Mouse (Mus musculus): Measurements from ENCODE around the gene Ndufs1. TPM values are rescaled to one million over a fixed set of nuclear protein-coding genes. Genes with fewer than 3 reads are reported as not detected.
A peak's percentile ranks its signal among the peaks of the same experiment; 100 is the strongest.
"Not testable (repeated sequence)": the region's sequence is repeated elsewhere in the genome, so short reads cannot be mapped to it uniquely, and the experiment has no call there.

The Ndufs1 gene
- polyA plus RNA-seq, 1 experiment from 2014 or later, result 125 TPM

GRCm38 (mm10) chr1:63192306-63193065, 15.9 kb upstream of the Ndufs1 start:
- H3K9me3 ChIP-seq (ENCODE audit: control insufficient read depth, low read depth, low read length), result no peaks in the 10 kb centered on the region
- H3K4me3 ChIP-seq (ENCODE audit: low read depth, low read length), result no peak overlapping the region
- WGBS, result 76% methylated on average over 11 of the region's 11 CpGs
- H3K9ac ChIP-seq (replicated peaks; ENCODE audit: low read depth, low read length), result no peak overlapping the region
- ATAC-seq (ENCODE audit: insufficient number of reproducible peaks, insufficient read depth, low FRiP score, low read depth), result no peak
- no peak overlapping the region for H3K4me2 ChIP-seq (replicated peaks; ENCODE audit: low read depth, low read length)
- H3K36me3 ChIP-seq (ENCODE audit: control insufficient read depth, insufficient read depth, low read length), result no peaks in the 10 kb centered on the region
- H3K27ac ChIP-seq (ENCODE audit: low read length), result no peak overlapping the region
- H3K4me1 ChIP-seq (ENCODE audit: control insufficient read depth, insufficient read depth, low read length), result no peaks in the 10 kb centered on the region
- no peaks in the 10 kb centered on the region for H3K27me3 ChIP-seq (ENCODE audit: control insufficient read depth, insufficient read depth, low read length)

- ATAC-seq (ENCODE audit: insufficient number of reproducible peaks, insufficient read depth, low FRiP score, low read depth), result no peak
- Histone ChIP-seq H3K9me3 (ENCODE audit: control insufficient read depth, low read depth, low read length) (no peaks in the 10 kb centered on the region), H3K27me3 (ENCODE audit: control insufficient read depth, insufficient read depth, low read length) (no peaks in the 10 kb centered on the region), H3K36me3 (ENCODE audit: control insufficient read depth, insufficient read depth, low read length) (no peaks in the 10 kb centered on the region), H3K4me2 (replicated peaks; ENCODE audit: low read depth, low read length) (no peak overlapping the region), H3K9ac (replicated peaks; ENCODE audit: low read depth, low read length) (no peak overlapping the region), H3K27ac (ENCODE audit: low read length) (no peak overlapping the region), H3K4me1 (ENCODE audit: control insufficient read depth, insufficient read depth, low read length) (no peaks in the 10 kb centered on the region), H3K4me3 (ENCODE audit: low read depth, low read length) (no peak overlapping the region)
- WGBS, result 56% methylated on average over 8 of the region's 8 CpGs
Observed at GRCm38 (mm10) chr1:63190851-63191250, 14.2 kb upstream of the Ndufs1 start.

- Histone ChIP-seq H3K27me3 (ENCODE audit: control insufficient read depth, insufficient read depth, low read length) (no peaks in the 10 kb centered on the region), H3K4me2 (replicated peaks; ENCODE audit: low read depth, low read length) (no peak overlapping the region), H3K36me3 (ENCODE audit: control insufficient read depth, insufficient read depth, low read length) (no peaks in the 10 kb centered on the region), H3K4me3 (ENCODE audit: low read depth, low read length) (no peak overlapping the region), H3K27ac (ENCODE audit: low read length) (no peak overlapping the region), H3K4me1 (ENCODE audit: control insufficient read depth, insufficient read depth, low read length) (no peaks in the 10 kb centered on the region), H3K9ac (replicated peaks; ENCODE audit: low read depth, low read length) (no peak overlapping the region), H3K9me3 (ENCODE audit: control insufficient read depth, low read depth, low read length) (no peaks in the 10 kb centered on the region)
- ATAC-seq (ENCODE audit: insufficient number of reproducible peaks, insufficient read depth, low FRiP score, low read depth), result no peak
- WGBS, result 91% methylated on average over 3 of the region's 3 CpGs
Observed at GRCm38 (mm10) chr1:63188536-63188935, 11.9 kb upstream of the Ndufs1 start.

GRCm38 (mm10) chr1:63185430-63185829, 8.8 kb upstream of the Ndufs1 start:
- H3K9ac ChIP-seq (replicated peaks; ENCODE audit: low read depth, low read length), result not testable (repeated sequence)
- 95% methylated on average over 6 of the region's 6 CpGs for WGBS

DNA sequence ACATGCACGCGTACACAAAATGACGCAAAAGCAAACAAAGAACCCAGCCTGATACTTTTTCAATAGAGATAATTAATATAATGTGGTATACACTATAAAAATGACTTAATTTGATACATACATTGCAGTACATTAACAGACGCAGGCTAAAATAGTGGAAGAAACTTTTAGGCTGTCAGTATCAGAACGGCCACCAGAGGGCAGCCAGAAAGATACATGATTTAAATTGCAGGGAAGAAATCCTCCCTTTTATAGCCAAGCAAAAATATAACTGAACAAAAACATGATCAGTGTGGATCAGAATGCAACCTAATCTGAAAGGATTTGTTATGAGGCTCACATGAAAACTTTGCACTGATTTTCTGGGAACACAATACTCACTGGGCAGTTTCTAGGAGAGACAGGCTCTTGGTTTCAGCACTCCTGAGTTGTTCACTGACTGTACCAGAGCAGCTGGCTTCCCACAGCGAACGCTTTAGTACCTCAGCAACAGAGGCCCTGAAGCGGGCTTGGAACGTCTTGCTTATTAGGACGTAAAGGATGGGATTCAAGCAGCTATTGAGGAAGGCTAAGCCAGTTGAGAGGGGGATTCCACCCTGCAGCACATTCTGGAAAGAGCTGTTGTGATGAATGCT, 6.1 kb upstream of the Ndufs1 start:
- no peak overlapping the region for H3K27ac ChIP-seq (ENCODE audit: low read length)
- no peak for ATAC-seq (ENCODE audit: insufficient number of reproducible peaks, insufficient read depth, low FRiP score, low read depth)
- no peaks in the 10 kb centered on the region for H3K27me3 ChIP-seq (ENCODE audit: control insufficient read depth, insufficient read depth, low read length)
- peaks cover 5% of the 10 kb centered on the region; the same call in 1 of the 2 replicates for H3K4me1 ChIP-seq (ENCODE audit: control insufficient read depth, insufficient read depth, low read length)
- H3K9me3 ChIP-seq (ENCODE audit: control insufficient read depth, low read depth, low read length), result no peaks in the 10 kb centered on the region
- H3K4me2 ChIP-seq (replicated peaks; ENCODE audit: low read depth, low read length), result no peak overlapping the region
- no peak overlapping the region for H3K9ac ChIP-seq (replicated peaks; ENCODE audit: low read depth, low read length)
- WGBS, result 63% methylated on average over 10 of the region's 10 CpGs
- no peak overlapping the region for H3K4me3 ChIP-seq (ENCODE audit: low read depth, low read length)
- H3K36me3 ChIP-seq (ENCODE audit: control insufficient read depth, insufficient read depth, low read length), result peaks cover 18% of the 10 kb centered on the region

More at GRCm38 (mm10) chr1:63185430-63185829, 8.8 kb upstream of the Ndufs1 start:
- H3K4me1 ChIP-seq (ENCODE audit: control insufficient read depth, insufficient read depth, low read length); H3K4me3 ChIP-seq (ENCODE audit: low read depth, low read length); H3K27me3 ChIP-seq (ENCODE audit: control insufficient read depth, insufficient read depth, low read length); H3K27ac ChIP-seq (ENCODE audit: low read length); H3K36me3 ChIP-seq (ENCODE audit: control insufficient read depth, insufficient read depth, low read length); H3K9me3 ChIP-seq (ENCODE audit: control insufficient read depth, low read depth, low read length); H3K4me2 ChIP-seq (replicated peaks; ENCODE audit: low read depth, low read length); ATAC-seq (ENCODE audit: insufficient number of reproducible peaks, insufficient read depth, low FRiP score, low read depth): not testable (repeated sequence)

DNA sequence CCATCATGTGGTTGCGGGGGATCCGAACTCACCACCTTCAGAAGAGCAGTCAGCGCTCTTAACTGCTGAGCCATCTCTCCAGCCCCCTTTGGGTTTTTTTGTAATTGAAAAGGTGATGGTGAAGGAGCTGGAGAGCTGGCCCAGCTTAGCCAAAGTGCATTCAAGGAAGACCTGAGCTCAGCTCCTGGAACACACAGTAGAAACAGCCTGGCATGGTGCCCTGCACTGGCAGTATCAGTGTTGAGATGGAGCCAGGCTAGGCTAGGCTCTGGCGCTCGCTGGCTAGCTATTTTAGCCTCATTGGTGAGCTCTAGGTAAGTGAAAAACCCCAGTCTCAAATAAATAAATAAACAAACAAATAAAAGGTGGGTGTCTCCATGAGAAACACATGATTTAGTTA, 5.6 kb upstream of the Ndufs1 start:
- H3K36me3 ChIP-seq (ENCODE audit: control insufficient read depth, insufficient read depth, low read length), result peaks cover 18% of the 10 kb centered on the region
- H3K27ac ChIP-seq (ENCODE audit: low read length), result no peak overlapping the region
- no peak overlapping the region for H3K4me2 ChIP-seq (replicated peaks; ENCODE audit: low read depth, low read length)
- H3K4me1 ChIP-seq (ENCODE audit: control insufficient read depth, insufficient read depth, low read length), result peaks cover 7% of the 10 kb centered on the region; the same call in 1 of the 2 replicates
- no peak overlapping the region for H3K9ac ChIP-seq (replicated peaks; ENCODE audit: low read depth, low read length)
- no peaks in the 10 kb centered on the region for H3K27me3 ChIP-seq (ENCODE audit: control insufficient read depth, insufficient read depth, low read length)
- H3K4me3 ChIP-seq (ENCODE audit: low read depth, low read length), result no peak overlapping the region
- 86% methylated on average over 5 of the region's 5 CpGs for whole genome bisulfite sequencing
- no peak for ATAC-seq (ENCODE audit: insufficient number of reproducible peaks, insufficient read depth, low FRiP score, low read depth)
- no peaks in the 10 kb centered on the region for H3K9me3 ChIP-seq (ENCODE audit: control insufficient read depth, low read depth, low read length)

DNA sequence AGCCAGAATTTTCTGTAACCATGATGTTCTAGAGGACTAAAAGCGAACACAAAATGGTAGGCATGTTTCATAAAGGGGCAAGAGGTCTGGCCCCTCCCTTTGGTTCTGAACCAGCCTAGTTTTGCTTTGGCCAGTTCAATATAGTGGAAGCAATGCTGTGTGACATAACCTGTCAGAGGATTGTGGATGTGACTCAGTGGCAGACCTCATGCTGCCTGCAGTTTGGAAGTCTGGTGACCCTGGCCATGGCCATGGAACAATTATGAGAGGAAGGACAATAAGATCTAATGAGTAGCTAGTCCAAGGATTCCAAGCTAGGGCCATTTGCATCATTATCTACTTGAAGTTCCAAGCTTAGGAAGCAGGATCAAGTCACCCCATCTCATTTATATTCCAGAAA, 4.8 kb upstream of the Ndufs1 start:
- Histone ChIP-seq H3K9ac (replicated peaks; ENCODE audit: low read depth, low read length) (no peak overlapping the region), H3K4me2 (replicated peaks; ENCODE audit: low read depth, low read length) (no peak overlapping the region), H3K4me1 (ENCODE audit: control insufficient read depth, insufficient read depth, low read length) (peaks cover 7% of the 10 kb centered on the region; the same call in 1 of the 2 replicates), H3K4me3 (ENCODE audit: low read depth, low read length) (no peak overlapping the region), H3K27me3 (ENCODE audit: control insufficient read depth, insufficient read depth, low read length) (no peaks in the 10 kb centered on the region), H3K27ac (ENCODE audit: low read length) (no peak overlapping the region), H3K9me3 (ENCODE audit: control insufficient read depth, low read depth, low read length) (no peaks in the 10 kb centered on the region), H3K36me3 (ENCODE audit: control insufficient read depth, insufficient read depth, low read length) (peaks cover 18% of the 10 kb centered on the region)
- no peak for ATAC-seq (ENCODE audit: insufficient number of reproducible peaks, insufficient read depth, low FRiP score, low read depth)
- WGBS, result 98% methylated on average over 1 of the region's 1 CpGs

DNA sequence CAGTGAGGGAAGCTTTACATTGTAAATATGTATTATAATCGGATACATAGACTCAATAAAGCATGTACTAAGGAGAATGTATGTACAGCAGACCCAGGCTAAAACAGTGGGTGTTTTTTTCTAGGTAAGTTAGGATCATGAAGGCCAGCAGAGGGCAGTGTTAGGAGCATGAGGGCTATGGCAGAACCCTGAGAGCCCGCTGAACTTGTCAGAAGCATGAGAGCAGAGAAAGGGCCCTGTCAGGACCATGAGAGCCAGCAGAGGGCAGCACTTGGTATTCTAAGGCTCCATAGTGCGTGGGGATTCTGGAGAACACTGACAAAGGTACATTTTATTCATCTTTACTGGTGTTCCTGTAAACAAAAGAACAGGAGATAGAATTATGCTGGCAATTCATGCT, 4.4 kb upstream of the Ndufs1 start:
- H3K27me3 ChIP-seq (ENCODE audit: control insufficient read depth, insufficient read depth, low read length), result no peaks in the 10 kb centered on the region
- H3K4me3 ChIP-seq (ENCODE audit: low read depth, low read length), result no peak overlapping the region
- peaks cover 7% of the 10 kb centered on the region; the same call in 1 of the 2 replicates for H3K4me1 ChIP-seq (ENCODE audit: control insufficient read depth, insufficient read depth, low read length)
- H3K4me2 ChIP-seq (replicated peaks; ENCODE audit: low read depth, low read length), result no peak overlapping the region
- ATAC-seq (ENCODE audit: insufficient number of reproducible peaks, insufficient read depth, low FRiP score, low read depth), result peak; percentile 77
- H3K9me3 ChIP-seq (ENCODE audit: control insufficient read depth, low read depth, low read length), result no peaks in the 10 kb centered on the region
- WGBS, result 5% methylated on average over 3 of the region's 3 CpGs
- H3K27ac ChIP-seq (ENCODE audit: low read length), result no peak overlapping the region
- no peak overlapping the region for H3K9ac ChIP-seq (replicated peaks; ENCODE audit: low read depth, low read length)
- H3K36me3 ChIP-seq (ENCODE audit: control insufficient read depth, insufficient read depth, low read length), result peaks cover 18% of the 10 kb centered on the region

Measured in stomach, embryonic 14.5 days (tissue).